Mouse (Mus musculus): ENCODE results near the gene Trim72. TPM values are rescaled to one million over a fixed set of nuclear protein-coding genes. Genes with fewer than 3 reads are reported as not detected.

Gene Trim72
- under 1 TPM; 0.42 to 0.57 TPM for total RNA-seq (2023)

DNA sequence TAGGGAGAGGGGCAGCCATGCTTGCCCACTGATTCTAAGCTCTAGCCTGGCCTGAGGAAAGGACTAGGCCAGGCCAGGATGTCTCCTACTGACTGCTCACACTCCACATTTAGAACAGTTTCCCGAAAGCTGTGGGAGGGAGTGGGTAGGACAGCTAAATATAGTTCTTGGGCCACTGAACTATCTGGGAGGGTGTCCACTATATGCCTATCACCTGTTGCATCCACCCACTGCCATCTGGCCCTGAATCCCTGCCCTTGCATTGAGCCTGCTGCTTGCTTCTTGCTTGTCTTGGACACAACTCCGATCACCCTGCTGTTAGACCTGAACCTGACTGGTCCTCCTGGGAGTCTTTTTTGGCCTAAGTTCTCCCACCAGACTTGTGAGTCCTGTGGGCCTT is at the start of gene Trim72:
Gene Trim72, plus strand, starts transcription at position 262 of the 400 bp plus-strand sequence.

DNA sequence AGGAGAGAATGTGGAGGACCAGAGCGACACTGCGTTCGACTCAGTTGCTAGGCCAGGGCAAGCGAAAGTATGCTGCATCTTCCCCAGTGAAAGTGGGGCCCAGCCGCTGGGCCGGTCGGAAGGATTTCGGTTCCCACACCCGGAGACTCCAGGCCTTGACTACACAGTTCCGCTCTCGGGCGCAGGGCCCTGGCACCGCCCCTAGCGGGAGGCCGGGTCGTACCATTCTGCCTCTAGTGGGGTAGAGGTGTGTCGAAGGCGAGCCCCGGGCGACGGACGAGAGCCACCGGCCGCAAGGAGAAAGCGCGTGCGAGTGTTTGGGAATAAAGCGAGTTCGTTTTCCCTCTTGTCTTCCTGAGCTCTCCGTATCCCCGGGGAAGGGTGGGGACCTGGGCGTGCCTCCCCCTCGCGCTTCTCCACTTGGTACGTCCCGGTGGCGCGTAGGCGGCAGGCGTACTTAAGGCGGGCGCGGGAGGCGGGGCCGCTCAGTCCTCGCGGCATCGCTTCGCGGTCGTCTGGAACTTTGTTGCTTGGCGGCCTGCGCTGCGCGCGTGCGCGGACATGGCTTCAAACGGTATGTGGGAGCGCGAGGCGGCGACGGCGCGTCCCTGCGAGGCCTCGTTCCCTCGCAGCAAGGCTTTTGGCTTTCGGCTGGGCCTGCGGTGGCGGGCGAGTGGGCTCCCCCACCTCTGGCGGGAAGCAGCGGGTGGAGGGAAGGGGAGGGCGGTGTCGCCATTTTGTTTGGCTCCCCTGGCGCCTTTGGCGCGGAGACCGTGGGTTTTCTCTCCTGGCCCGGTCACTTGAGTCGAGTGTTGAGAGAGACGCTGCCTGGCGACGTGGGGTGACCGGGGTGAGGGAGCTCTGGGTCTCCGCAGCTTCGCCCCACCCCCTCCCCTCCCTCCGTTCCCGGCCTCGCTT is 36.5 kb upstream of the Trim72 start, which contains the start of gene Fus:
Gene Fus, plus strand, starts transcription at position 454 of the 918 bp plus-strand sequence.

GRCm38 (mm10) chr7:127993341-127993977 is 10.3 kb upstream of the Trim72 start, which contains the start of gene Pycard:
Gene Pycard (minus strand): TSS chr7:127993867.

Other genes with a start within 250 kb of the Trim72 start
- 10 to 100 TPM; 27.2 to 29.1 TPM for gene Orai3, start 234.1 kb upstream of the Trim72 start, total RNA-seq (2023)
- gene Setd1a, start 227.3 kb upstream of the Trim72 start, total RNA-seq (2023), result 10 to 100 TPM; 30.9 to 31.9 TPM
- gene Gm49388, start 218.3 kb upstream of the Trim72 start, total RNA-seq (2023), result under 1 TPM in 1 of 2 experiments, not detected in 1; 0.84 TPM
- 10 to 100 TPM; 12.8 to 15.1 TPM for gene Hsd3b7, start 203.3 kb upstream of the Trim72 start, total RNA-seq (2023)
- gene Stx4a, start 179.7 kb upstream of the Trim72 start, total RNA-seq (2023), result 10 to 100 TPM; 61.0 to 71.1 TPM
- gene Stx1b, start 179.4 kb upstream of the Trim72 start, total RNA-seq (2023), result not detected
- 10 to 100 TPM; 39.9 to 40.2 TPM for gene Zfp646, start 127.7 kb upstream of the Trim72 start, total RNA-seq (2023)
- gene Zfp668, start 127.1 kb upstream of the Trim72 start, total RNA-seq (2023), result 1 to 10 TPM; 6.9 to 8.2 TPM
- not detected for gene Prss53, start 113.0 kb upstream of the Trim72 start, total RNA-seq (2023)
- not detected for gene Gm21974, start 108.5 kb upstream of the Trim72 start, total RNA-seq (2023)
- gene Vkorc1, start 108.3 kb upstream of the Trim72 start, total RNA-seq (2023), result 10 to 100 TPM in 1 of 2 experiments, 1 to 10 TPM in 1; 8.9 to 10.6 TPM
- gene Bckdk, start 99.9 kb upstream of the Trim72 start, total RNA-seq (2023), result 10 to 100 TPM; 33.7 to 34.8 TPM
- gene Kat8, start 91.4 kb upstream of the Trim72 start, total RNA-seq (2023), result 10 to 100 TPM; 16.9 to 19.3 TPM
- not detected for gene Prss8, start 73.8 kb upstream of the Trim72 start, total RNA-seq (2023)
- gene Prss36, start 57.2 kb upstream of the Trim72 start, total RNA-seq (2023), result 1 to 10 TPM in 1 of 2 experiments, under 1 TPM in 1; 0.73 to 2.2 TPM
- gene Fus, start 36.5 kb upstream of the Trim72 start, total RNA-seq (2023), result 100 to 1,000 TPM; 381 to 409 TPM
- gene Pycard, start 10.1 kb upstream of the Trim72 start, total RNA-seq (2023), result 10 to 100 TPM; 58.7 to 76.0 TPM
- 100 to 1,000 TPM; 810 to 844 TPM for gene Itgam, start 58.7 kb downstream of the Trim72 start, total RNA-seq (2023)
- gene Gm49368, start 58.7 kb downstream of the Trim72 start, total RNA-seq (2023), result 10 to 100 TPM; 17.9 to 22.6 TPM
- 10 to 100 TPM; 18.0 to 27.4 TPM for gene Itgax, start 125.6 kb downstream of the Trim72 start, total RNA-seq (2023)
- gene Itgad, start 150.4 kb downstream of the Trim72 start, total RNA-seq (2023), result 1 to 10 TPM; 1.4 to 1.8 TPM
- gene Cox6a2, start 202.4 kb downstream of the Trim72 start, total RNA-seq (2023), result under 1 TPM in 1 of 2 experiments, not detected in 1; 0.93 TPM
- 10 to 100 TPM; 10.5 to 11.5 TPM for gene Armc5, start 233.4 kb downstream of the Trim72 start, total RNA-seq (2023)
- gene 9130023H24Rik, start 234.1 kb downstream of the Trim72 start, total RNA-seq (2023), result 1 to 10 TPM; 4.7 to 4.9 TPM
- 1 to 10 TPM in 1 of 2 experiments, under 1 TPM in 1; 0.91 to 1.2 TPM for gene Tgfb1i1, start 242.9 kb downstream of the Trim72 start, total RNA-seq (2023)

All from neutrophil, adult 59 days (primary cell).